Mouse (Mus musculus) ES-E14 (cell line): ENCODE results near the gene Coq6. TPM values are rescaled to one million over a fixed set of nuclear protein-coding genes. Genes with fewer than 3 reads are reported as not detected.
"Not testable (repeated sequence)": the region's sequence is repeated elsewhere in the genome, so short reads cannot be mapped to it uniquely, and the experiment has no call there.

ENCODE experiments used
- DNase-seq: peaks from one replicate; pipeline ENCODE4 v3.0.0-alpha.2; 2013; ENCODE audit warnings: low read depth, low spot score
- H3K27ac ChIP-seq: 2 replicates; pipeline ENCODE4 v1.5.1; 2012; ENCODE audit warnings: low read depth, mild to moderate bottlenecking, low read length, moderate library complexity, mixed read lengths; ENCODE audit not compliant: poor library complexity, insufficient read depth, severe bottlenecking
- H3K36me3 ChIP-seq: 2 replicates; pipeline ENCODE4 v1.6.1; 2012; ENCODE audit warnings: mild to moderate bottlenecking, low read length, moderate library complexity, mixed read lengths; ENCODE audit not compliant: control insufficient read depth, poor library complexity, insufficient read depth, severe bottlenecking
- H3K4me1 ChIP-seq, 2 experiments: fragments of 150-350 bp in 1 of 2; sonication (generic) in 1 of 2; 2 replicates each; pipeline ENCODE4 v1.6.1; 2012; ENCODE audit warnings: low read length in 2 of 2, mild to moderate bottlenecking in 1 of 2, mixed read lengths in 1 of 2; ENCODE audit not compliant: control insufficient read depth in 2 of 2, insufficient read depth in 2 of 2, poor library complexity in 1 of 2
- H3K4me3 ChIP-seq, 2 experiments: fragments of 150-350 bp in 1 of 2; sonication (generic) in 1 of 2; 2 replicates each; pipeline ENCODE4 v1.5.1; 2012; ENCODE audit warnings: low read length in 2 of 2, low read depth in 1 of 2, mild to moderate bottlenecking in 1 of 2, mixed read lengths in 1 of 2; ENCODE audit not compliant: insufficient read depth in 1 of 2, poor library complexity in 1 of 2, severe bottlenecking in 1 of 2
- H3K9ac ChIP-seq: 2 replicates; pipeline ENCODE4 v1.6.1; 2012; ENCODE audit warnings: low read depth, mild to moderate bottlenecking, low read length, mixed read lengths; ENCODE audit not compliant: poor library complexity, insufficient read depth, severe bottlenecking
- H3K9me3 ChIP-seq: fragments of 150-350 bp; sonication (generic); 2 replicates; pipeline ENCODE4 v1.6.1; 2012; ENCODE audit warnings: low read depth, mild to moderate bottlenecking, low read length; ENCODE audit not compliant: control insufficient read depth, insufficient read depth
- CHD2 ChIP-seq: IDR thresholded peaks from 2 replicates; pipeline ENCODE4 v1.6.1; 2014; ENCODE audit warnings: mild to moderate bottlenecking, low read depth, low read length, inconsistent platforms
- HCFC1 ChIP-seq: IDR thresholded peaks from 2 replicates; pipeline ENCODE4 v1.6.1; 2012; ENCODE audit warnings: low read length, inconsistent platforms, borderline replicate concordance; ENCODE audit not compliant: insufficient read depth
- MAFK ChIP-seq: IDR thresholded peaks from 2 replicates; pipeline ENCODE4 v1.6.1; 2014; ENCODE audit warnings: mild to moderate bottlenecking, low read depth, low read length, inconsistent platforms; ENCODE audit not compliant: insufficient read depth
- ZC3H11A ChIP-seq: IDR thresholded peaks from 2 replicates; pipeline ENCODE4 v1.6.1; 2012; ENCODE audit warnings: low read depth, mild to moderate bottlenecking, inconsistent platforms, low read length, borderline replicate concordance
- ZNF384 ChIP-seq: IDR thresholded peaks from 2 replicates; pipeline ENCODE4 v1.6.1; 2012; ENCODE audit warnings: low read depth, low read length, inconsistent platforms
- in situ Hi-C, 2 experiments: fragments of 600-800 bp; cut with MboI; formaldehyde crosslinking; loops; one replicate each; pipeline ENCODE4 v1.15.1; 2025; ENCODE audit warnings: low sequenced_read_pairs in 2 of 2, inconsistent platforms in 1 of 2; ENCODE audit not compliant: unreplicated experiment in 2 of 2
- total RNA-seq: library from RNA; depleted of rRNA; stranded (reverse); fragments of 300-350 nt; gene quantifications from 2 replicates; pipeline ENCODE4 v1.2.3, GENCODE M21; 2012

Gene Coq6
- total RNA-seq, 1 experiment = 49.6 TPM

DNA sequence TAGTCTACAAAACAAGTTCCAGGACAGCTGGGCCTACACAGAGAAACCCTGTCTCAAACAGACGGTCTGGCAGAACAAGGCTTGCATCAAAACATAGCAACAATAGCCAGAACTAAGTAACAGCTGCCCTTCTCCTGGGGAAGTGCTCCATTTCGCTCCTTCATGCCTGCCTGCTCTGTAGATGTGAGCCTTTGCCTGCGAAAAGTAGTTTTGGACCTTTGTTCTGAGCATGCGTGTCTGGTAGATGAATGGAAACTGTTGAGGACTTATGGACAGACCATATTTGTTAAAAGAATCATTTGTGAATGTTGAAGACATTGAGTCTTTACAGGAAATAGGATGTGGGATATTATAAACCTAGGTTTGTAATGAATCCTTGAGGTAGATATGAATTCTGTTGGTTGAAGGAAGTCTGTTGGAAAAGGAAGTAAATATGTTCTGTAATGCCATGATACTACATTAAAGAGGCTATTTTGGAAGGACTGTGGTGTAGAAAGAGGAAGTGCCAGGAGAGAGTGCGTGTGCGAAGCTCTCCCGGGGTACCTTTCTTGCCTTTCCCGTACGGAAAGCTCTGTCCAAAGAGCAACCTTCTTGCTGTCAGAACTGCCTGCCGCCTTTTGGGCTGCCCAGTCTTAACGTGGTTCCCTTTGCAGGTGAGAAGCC is 24.4 kb upstream of the Coq6 start:
- Histone ChIP-seq H3K9ac (no peak overlapping the region), H3K36me3 (peaks cover 34% of the 10 kb centered on the region), H3K4me1 (no peaks in the 10 kb centered on the region), H3K4me3 (no peak overlapping the region), H3K27ac (no peak overlapping the region), H3K9me3 (no peaks in the 10 kb centered on the region)
- DNase-seq = no peak
- TF ChIP-seq MAFK (no peak), CHD2 (no peak), HCFC1 (no peak), ZNF384 (no peak), ZC3H11A (no peak)
- in situ Hi-C loops = no loop called here

DNA sequence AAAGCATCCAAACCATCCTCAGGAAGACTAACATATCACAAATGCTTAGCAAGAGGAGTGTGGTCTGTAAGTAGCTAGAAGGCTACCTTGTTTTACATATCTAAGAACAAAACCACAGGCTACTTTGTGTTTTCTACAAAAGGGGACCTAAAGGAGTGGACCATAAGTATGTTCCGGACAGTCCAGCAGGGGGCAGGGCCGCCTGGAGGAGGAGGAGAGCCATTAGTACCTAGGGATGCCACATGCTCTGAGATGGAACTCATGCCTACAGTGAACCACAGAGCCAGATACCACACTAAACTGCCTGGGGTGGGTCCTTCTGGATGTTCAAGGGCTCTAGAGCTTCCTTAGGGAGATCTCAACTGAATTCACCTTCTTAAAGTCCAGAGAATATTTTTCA is 14.3 kb upstream of the Coq6 start:
- H3K9ac ChIP-seq = no peak overlapping the region
- no peak for DNase-seq
- H3K4me1 ChIP-seq = no peaks in the 10 kb centered on the region
- H3K4me3 ChIP-seq = no peak overlapping the region
- TF ChIP-seq MAFK (no peak), ZNF384 (no peak), ZC3H11A (no peak), CHD2 (no peak), HCFC1 (no peak)
- H3K27ac ChIP-seq = no peak overlapping the region
- peaks cover 7% of the 10 kb centered on the region; the same call in 1 of the 2 replicates for H3K36me3 ChIP-seq
- H3K9me3 ChIP-seq = no peaks in the 10 kb centered on the region
- in situ Hi-C loops = no loop called here

DNA sequence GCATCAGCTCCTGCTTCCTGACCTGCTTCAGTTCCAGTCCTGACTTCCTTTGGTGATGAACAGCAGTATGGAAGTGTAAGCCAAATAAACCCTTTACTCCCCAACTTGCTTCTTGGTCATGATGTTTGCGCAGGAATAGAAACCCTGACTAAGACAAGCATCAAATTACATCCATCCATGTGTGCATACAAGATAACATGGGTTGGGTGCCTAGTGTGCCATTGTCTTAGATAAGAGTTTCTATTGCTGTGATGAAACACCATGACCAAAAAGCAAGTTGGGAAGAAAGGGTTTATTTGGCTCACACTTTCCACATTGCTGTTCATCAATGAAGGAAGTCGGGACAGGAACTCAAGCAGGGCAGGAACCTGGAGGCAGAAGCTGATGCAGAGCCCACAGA is 2.8 kb upstream of the Coq6 start:
- DNase-seq, H3K4me3 ChIP-seq, in situ Hi-C loops, H3K27ac ChIP-seq, H3K9me3 ChIP-seq, H3K36me3 ChIP-seq, H3K9ac ChIP-seq, H3K4me1 ChIP-seq: not testable (repeated sequence)

DNA sequence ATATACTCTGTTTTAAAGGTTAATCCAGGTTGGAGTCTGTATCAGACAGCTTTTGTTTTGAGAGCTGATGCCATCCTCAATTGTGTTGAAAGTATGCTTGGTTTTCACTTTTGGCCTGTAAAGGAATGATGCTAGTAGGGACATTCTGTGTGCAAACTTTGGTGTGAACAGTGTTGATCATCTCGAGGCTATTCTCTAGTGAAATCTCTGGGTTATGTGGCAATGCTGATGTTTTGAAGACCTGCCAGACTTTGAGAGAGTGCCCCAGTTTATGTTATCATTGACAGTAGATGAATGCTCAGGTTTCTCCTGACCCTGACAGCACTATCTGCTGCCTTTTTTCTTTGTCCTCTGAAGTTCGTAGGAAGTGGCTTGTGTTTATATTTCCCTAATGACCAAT is 1.4 kb downstream of the Coq6 start:
- Histone ChIP-seq H3K4me1 (peaks cover 0 to 18% of the 10 kb centered on the region in 2 experiments; a peak in 2 of 4 replicates), H3K9ac (no peak overlapping the region), H3K9me3 (no peaks in the 10 kb centered on the region), H3K27ac (no peak overlapping the region), H3K36me3 (no peaks in the 10 kb centered on the region; the same call in 1 of the 2 replicates), H3K4me3 (peak overlapping the region in 1 of 2 experiments; percentile 88; a peak in 2 of 4 replicates)
- no peak for DNase-seq
- TF ChIP-seq ZC3H11A (no peak), MAFK (no peak), CHD2 (no peak), HCFC1 (no peak), ZNF384 (no peak)
- in situ Hi-C loops = no loop called here

DNA sequence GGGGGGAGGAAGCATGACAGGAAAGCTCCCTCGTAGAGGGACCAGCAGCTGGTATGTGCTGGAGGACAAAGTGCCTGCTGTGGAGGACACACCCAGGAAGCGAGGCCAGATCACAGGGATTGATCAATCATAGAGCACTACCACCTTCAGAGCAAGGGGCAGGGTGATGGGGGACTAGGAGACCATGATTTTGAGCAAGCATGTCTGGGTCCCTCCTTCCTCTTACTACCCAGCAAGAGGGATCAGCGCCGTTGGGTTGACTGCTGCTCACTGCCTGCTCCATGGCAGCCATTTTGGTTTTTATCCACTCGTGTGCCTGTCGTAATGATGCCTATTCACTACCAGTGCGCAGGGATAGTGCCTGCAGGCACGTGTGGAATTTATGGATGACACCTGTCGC is 2.8 kb downstream of the Coq6 start:
- H3K9ac ChIP-seq = peak overlapping the region; percentile 59
- TF ChIP-seq HCFC1 (no peak), ZNF384 (no peak), CHD2 (no peak), ZC3H11A (no peak), MAFK (no peak)
- H3K27ac ChIP-seq = 0 out of 2 replicates have a peak overlapping the region, but pooled peaks have one; percentile 37
- peaks cover 7% of the 10 kb centered on the region; the same call in 1 of the 2 replicates for H3K36me3 ChIP-seq
- peak overlapping the region; percentile 47 to 55 for H3K4me3 ChIP-seq
- in situ Hi-C loops = no loop called here
- H3K9me3 ChIP-seq = no peaks in the 10 kb centered on the region
- H3K4me1 ChIP-seq = peaks cover 0 to 18% of the 10 kb centered on the region in 2 experiments; a peak in 2 of 4 replicates
- DNase-seq = no peak
